Comparison of ENCODE assay signal across 9 mouse cellular contexts in the genomic region with DNA sequence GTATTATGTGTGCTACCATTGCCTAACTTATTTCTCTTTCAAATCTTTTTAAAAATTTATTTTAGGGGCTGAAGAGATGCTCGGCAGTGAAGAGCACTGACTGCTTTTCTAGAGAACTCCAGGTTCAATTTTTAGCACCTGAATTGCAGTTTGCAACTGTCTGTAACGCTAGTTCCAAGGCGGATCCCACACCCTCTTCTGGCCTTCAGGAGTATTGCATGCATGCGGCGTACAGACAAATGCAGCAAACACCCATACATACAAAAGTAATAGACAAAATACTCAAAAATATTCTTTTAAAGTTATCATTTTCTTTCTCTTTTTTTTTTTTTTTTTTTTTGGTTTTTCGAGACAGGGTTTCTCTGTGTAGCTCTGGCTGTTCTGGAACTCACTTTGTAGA. TPM values are rescaled to one million over a fixed set of nuclear protein-coding genes. Genes with fewer than 3 reads are reported as not detected.
DNase-seq lines count a peak whose midpoint lies in the region; ATAC-seq and TF ChIP-seq lines count a peak whose summit lies in the region.
"Had no signal": no experiment of that assay in that cellular context is flagged by ENCODE, and none has a peak within 500 bp of the region (broad histone marks: within the 10 kb centered on the region; RNA-seq: fewer than 3 reads in every experiment).

No protein-coding gene starts in this region.

- peak; percentile 55 for DNase-seq in intestine, embryonic 14.5 days (ENCODE audit: low spot score)
- peak; percentile 81 for DNase-seq in ZHBTc4 (ENCODE audit: low read depth, low spot score)
- peak; percentile 59 for DNase-seq in kidney, adult 9 months
- DNase-seq in neural tube, embryonic 11.5 days (ENCODE audit: low spot score) = peak; percentile 29
- no peak for DNase-seq in frontal cortex, postnatal 36 days (ENCODE audit: low spot score in 2 of 2)
- no peak for DNase-seq in urinary bladder, adult 2 months (ENCODE audit: low spot score)

- no peak for ATAC-seq in intestine, embryonic 14.5 days (replicated peaks; ENCODE audit: low FRiP score, low TSS enrichment, low read depth)
- no peak for ATAC-seq in intestine, embryonic 15.5 days
- no peak for ATAC-seq in neural tube, embryonic 11.5 days (ENCODE audit: insufficient read depth, low FRiP score, low TSS enrichment)

- H3K4me2 ChIP-seq in intestine, embryonic 14.5 days (ENCODE audit: low read length) = no peak overlapping the region
- no peak overlapping the region for H3K4me2 ChIP-seq in intestine, embryonic 15.5 days (replicated peaks)
- H3K4me2 ChIP-seq in neural tube, embryonic 11.5 days (ENCODE audit: low read depth) = no peak overlapping the region

- H3K27me3 ChIP-seq in intestine, embryonic 14.5 days (replicated peaks; ENCODE audit: control insufficient read depth, insufficient read depth, low read length) = no peaks in the 10 kb centered on the region
- no peaks in the 10 kb centered on the region for H3K27me3 ChIP-seq in intestine, embryonic 15.5 days (replicated peaks)
- H3K27me3 ChIP-seq in E14TG2a.4 (ENCODE audit: insufficient read depth, low read length) = no peaks in the 10 kb centered on the region
- no peaks in the 10 kb centered on the region for H3K27me3 ChIP-seq in neural tube, embryonic 11.5 days (ENCODE audit: control insufficient read depth, insufficient read depth, low read length)

- H3K27ac ChIP-seq in intestine, embryonic 14.5 days (ENCODE audit: low read depth) = no peak overlapping the region
- no peak overlapping the region for H3K27ac ChIP-seq in intestine, embryonic 15.5 days
- no peak overlapping the region for H3K27ac ChIP-seq in neural tube, embryonic 11.5 days (ENCODE audit: low read depth, low read length)

- H3K4me1 ChIP-seq in intestine, embryonic 14.5 days (replicated peaks; ENCODE audit: control insufficient read depth, insufficient read depth, low read length) = peaks cover 13% of the 10 kb centered on the region; the same call in 1 of the 2 replicates
- H3K4me1 ChIP-seq in intestine, embryonic 15.5 days (replicated peaks) = peaks cover 9% of the 10 kb centered on the region; the same call in 1 of the 2 replicates
- peaks cover 66% of the 10 kb centered on the region for H3K4me1 ChIP-seq in E14TG2a.4 (replicated peaks; ENCODE audit: low read depth, low read length)
- H3K4me1 ChIP-seq in neural tube, embryonic 11.5 days (ENCODE audit: control insufficient read depth, insufficient read depth, low read length) = 0 out of 2 replicates have a peak, but pooled peaks cover 2% of the 10 kb centered on the region

- 44% methylated on average over 6 of the region's 6 CpGs for WGBS in intestine, embryonic 14.5 days
- 39% methylated on average over 6 of the region's 6 CpGs for WGBS in intestine, embryonic 15.5 days
- 31% methylated on average over 6 of the region's 6 CpGs for WGBS in neural tube, embryonic 11.5 days

- no peaks in the 10 kb centered on the region for H3K9me3 ChIP-seq in intestine, embryonic 14.5 days (ENCODE audit: control insufficient read depth, low read length)
- H3K9me3 ChIP-seq in intestine, embryonic 15.5 days = no peaks in the 10 kb centered on the region
- H3K9me3 ChIP-seq in E14TG2a.4 (ENCODE audit: low read length) = no peaks in the 10 kb centered on the region
- H3K9me3 ChIP-seq in neural tube, embryonic 11.5 days (ENCODE audit: control insufficient read depth, low read length) = no peaks in the 10 kb centered on the region
- H3K9me3 ChIP-seq: megakaryocyte, embryonic 14.5 days had no signal

- TF ChIP-seq CTCF in E14TG2a.4 (conservative IDR thresholded peaks at IDR 0.05; ENCODE audit: low read length) = peak; percentile 90

- no peak overlapping the region for H3K4me3 ChIP-seq in intestine, embryonic 14.5 days (ENCODE audit: low read depth, low read length)
- H3K4me3 ChIP-seq in intestine, embryonic 15.5 days (replicated peaks) = no peak overlapping the region
- H3K4me3 ChIP-seq in E14TG2a.4 (replicated peaks; ENCODE audit: low read length) = no peak overlapping the region
- H3K4me3 ChIP-seq in neural tube, embryonic 11.5 days (ENCODE audit: low read depth, low read length) = no peak overlapping the region
- H3K4me3 ChIP-seq: megakaryocyte, embryonic 14.5 days had no signal

- no peak overlapping the region for H3K9ac ChIP-seq in intestine, embryonic 14.5 days (ENCODE audit: low read length)
- H3K9ac ChIP-seq in intestine, embryonic 15.5 days = no peak overlapping the region
- H3K9ac ChIP-seq in neural tube, embryonic 11.5 days (ENCODE audit: low read length) = no peak overlapping the region

- H3K36me3 ChIP-seq in intestine, embryonic 14.5 days (ENCODE audit: control insufficient read depth, insufficient read depth, low read length) = no peaks in the 10 kb centered on the region
- no peaks in the 10 kb centered on the region for H3K36me3 ChIP-seq in intestine, embryonic 15.5 days
- H3K36me3 ChIP-seq in E14TG2a.4 (ENCODE audit: insufficient read depth, low read length) = peaks cover 9% of the 10 kb centered on the region
- no peaks in the 10 kb centered on the region for H3K36me3 ChIP-seq in neural tube, embryonic 11.5 days (ENCODE audit: control insufficient read depth, insufficient read depth, low read length)

RNA-seq across cellular contexts. Expression of a gene that starts 2.6 kb away (rescaled TPM):
- 31.9 and 36.4 TPM in 2 replicates for polyA plus RNA-seq in intestine, embryonic 14.5 days (2014; fragmentation: Nextera tagmentation; extraction: Ambion mirVana)
- polyA plus RNA-seq in intestine, embryonic 15.5 days (2015; fragmentation: Nextera tagmentation; extraction: Ambion mirVana) = 43.0 and 45.8 TPM in 2 replicates
- 43.6 and 47.6 TPM in 2 replicates for polyA plus RNA-seq in neural tube, embryonic 11.5 days (2014; fragmentation: Nextera tagmentation; extraction: Ambion mirVana)
- 12.1 and 12.4 TPM in 2 replicates for polyA plus RNA-seq in urinary bladder, adult 2 months (2012; rRNA removed)

RNA-seq across cellular contexts. Expression of a gene that starts 43.6 kb away (rescaled TPM):
- polyA plus RNA-seq in intestine, embryonic 14.5 days (2014; fragmentation: Nextera tagmentation; extraction: Ambion mirVana) = 58.7 and 61.8 TPM in 2 replicates
- polyA plus RNA-seq in intestine, embryonic 15.5 days (2015; fragmentation: Nextera tagmentation; extraction: Ambion mirVana) = 40.0 and 55.8 TPM in 2 replicates
- 95.3 and 107 TPM in 2 replicates for polyA plus RNA-seq in neural tube, embryonic 11.5 days (2014; fragmentation: Nextera tagmentation; extraction: Ambion mirVana)
- polyA plus RNA-seq in urinary bladder, adult 2 months (2012; rRNA removed) = 59.0 and 60.9 TPM in 2 replicates

Comparison
In these comparisons a context has a peak if more than half of its experiments do, and no peak if none do; other contexts are left out.
1. DNase-seq: peak in intestine, embryonic 14.5 days (single experiment), ZHBTc4 (single experiment), kidney, adult 9 months (single experiment) and neural tube, embryonic 11.5 days (single experiment); none in frontal cortex, postnatal 36 days (0 of 2) and urinary bladder, adult 2 months (single experiment).